Mouse (Mus musculus): Measurements from ENCODE around the gene Scaper. TPM values are rescaled to one million over a fixed set of nuclear protein-coding genes. Genes with fewer than 3 reads are reported as not detected.

The Scaper gene
- polyA plus RNA-seq, 1 experiment from 2014 or later = 9.0 TPM

- 80% methylated on average over 5 of the region's 5 CpGs for WGBS
- Histone ChIP-seq H3K27me3 (ENCODE audit: control insufficient read depth, insufficient read depth, low read length) (no peaks in the 10 kb centered on the region), H3K4me1 (ENCODE audit: control insufficient read depth in 2 of 2, insufficient read depth in 2 of 2, low read length in 2 of 2) (no peaks in the 10 kb centered on the region), H3K4me3 (ENCODE audit: control insufficient read depth in 1 of 2, insufficient read depth in 1 of 2, low read depth in 1 of 2, low read length in 2 of 2) (no peak overlapping the region), H3K9me3 (ENCODE audit: control insufficient read depth, low read length) (no peaks in the 10 kb centered on the region), H3K27ac (replicated peaks in 1 of 2; ENCODE audit: control insufficient read depth in 1 of 2, insufficient read depth in 1 of 2, low read depth in 2 of 2, low read length in 2 of 2) (no peak overlapping the region), H3K9ac (ENCODE audit: low read length) (no peak overlapping the region), H3K36me3 (ENCODE audit: control insufficient read depth, insufficient read depth, low read length) (no peaks in the 10 kb centered on the region), H3K4me2 (ENCODE audit: low read length) (no peak overlapping the region)
- ATAC-seq (ENCODE audit: insufficient number of reproducible peaks, insufficient read depth, low FRiP score, low read depth) = no peak
Measured at GRCm38 (mm10) chr9:55710553-55710952, 227.4 kb downstream of the Scaper start.

GRCm38 (mm10) chr9:55706603-55707002, 231.3 kb downstream of the Scaper start:
- no peak overlapping the region for H3K4me2 ChIP-seq (ENCODE audit: low read length)
- H3K9ac ChIP-seq (ENCODE audit: low read length) = no peak overlapping the region
- no peak for ATAC-seq (ENCODE audit: insufficient number of reproducible peaks, insufficient read depth, low FRiP score, low read depth)
- no peaks in the 10 kb centered on the region for H3K27me3 ChIP-seq (ENCODE audit: control insufficient read depth, insufficient read depth, low read length)
- H3K4me3 ChIP-seq (ENCODE audit: control insufficient read depth in 1 of 2, insufficient read depth in 1 of 2, low read depth in 1 of 2, low read length in 2 of 2) = no peak overlapping the region
- no peaks in the 10 kb centered on the region for H3K4me1 ChIP-seq (ENCODE audit: control insufficient read depth in 2 of 2, insufficient read depth in 2 of 2, low read length in 2 of 2)
- H3K27ac ChIP-seq (replicated peaks in 1 of 2; ENCODE audit: control insufficient read depth in 1 of 2, insufficient read depth in 1 of 2, low read depth in 2 of 2, low read length in 2 of 2) = no peak overlapping the region
- no peaks in the 10 kb centered on the region for H3K9me3 ChIP-seq (ENCODE audit: control insufficient read depth, low read length)
- H3K36me3 ChIP-seq (ENCODE audit: control insufficient read depth, insufficient read depth, low read length) = no peaks in the 10 kb centered on the region
- WGBS = 57% methylated on average over 3 of the region's 3 CpGs

- no peaks in the 10 kb centered on the region for H3K9me3 ChIP-seq (ENCODE audit: control insufficient read depth, low read length)
- no peak overlapping the region for H3K9ac ChIP-seq (ENCODE audit: low read length)
- no peak for ATAC-seq (ENCODE audit: insufficient number of reproducible peaks, insufficient read depth, low FRiP score, low read depth)
- H3K36me3 ChIP-seq (ENCODE audit: control insufficient read depth, insufficient read depth, low read length) = no peaks in the 10 kb centered on the region
- H3K4me2 ChIP-seq (ENCODE audit: low read length) = no peak overlapping the region
- H3K27ac ChIP-seq (replicated peaks in 1 of 2; ENCODE audit: control insufficient read depth in 1 of 2, insufficient read depth in 1 of 2, low read depth in 2 of 2, low read length in 2 of 2) = no peak overlapping the region
- 63% methylated on average over 1 of the region's 1 CpGs for WGBS
- H3K27me3 ChIP-seq (ENCODE audit: control insufficient read depth, insufficient read depth, low read length) = no peaks in the 10 kb centered on the region
- no peak overlapping the region for H3K4me3 ChIP-seq (ENCODE audit: control insufficient read depth in 1 of 2, insufficient read depth in 1 of 2, low read depth in 1 of 2, low read length in 2 of 2)
- H3K4me1 ChIP-seq (ENCODE audit: control insufficient read depth in 2 of 2, insufficient read depth in 2 of 2, low read length in 2 of 2) = no peaks in the 10 kb centered on the region
Measured at GRCm38 (mm10) chr9:55695307-55695706, 242.6 kb downstream of the Scaper start.

GRCm38 (mm10) chr9:55677099-55677498, 260.8 kb downstream of the Scaper start:
- Histone ChIP-seq H3K4me3 (ENCODE audit: control insufficient read depth in 1 of 2, insufficient read depth in 1 of 2, low read depth in 1 of 2, low read length in 2 of 2) (no peak overlapping the region), H3K4me2 (ENCODE audit: low read length) (no peak overlapping the region), H3K9ac (ENCODE audit: low read length) (no peak overlapping the region), H3K27ac (replicated peaks in 1 of 2; ENCODE audit: control insufficient read depth in 1 of 2, insufficient read depth in 1 of 2, low read depth in 2 of 2, low read length in 2 of 2) (no peak overlapping the region), H3K27me3 (ENCODE audit: control insufficient read depth, insufficient read depth, low read length) (no peaks in the 10 kb centered on the region), H3K36me3 (ENCODE audit: control insufficient read depth, insufficient read depth, low read length) (no peaks in the 10 kb centered on the region), H3K4me1 (ENCODE audit: control insufficient read depth in 2 of 2, insufficient read depth in 2 of 2, low read length in 2 of 2) (no peaks in the 10 kb centered on the region), H3K9me3 (ENCODE audit: control insufficient read depth, low read length) (no peaks in the 10 kb centered on the region)
- ATAC-seq (ENCODE audit: insufficient number of reproducible peaks, insufficient read depth, low FRiP score, low read depth) = no peak

- no peak overlapping the region for H3K4me2 ChIP-seq (ENCODE audit: low read length)
- H3K27me3 ChIP-seq (ENCODE audit: control insufficient read depth, insufficient read depth, low read length) = no peaks in the 10 kb centered on the region
- 64% methylated on average over 2 of the region's 2 CpGs for WGBS
- H3K4me3 ChIP-seq (ENCODE audit: control insufficient read depth in 1 of 2, insufficient read depth in 1 of 2, low read depth in 1 of 2, low read length in 2 of 2) = no peak overlapping the region
- H3K4me1 ChIP-seq (ENCODE audit: control insufficient read depth in 2 of 2, insufficient read depth in 2 of 2, low read length in 2 of 2) = no peaks in the 10 kb centered on the region
- H3K27ac ChIP-seq (replicated peaks in 1 of 2; ENCODE audit: control insufficient read depth in 1 of 2, insufficient read depth in 1 of 2, low read depth in 2 of 2, low read length in 2 of 2) = no peak overlapping the region
- H3K36me3 ChIP-seq (ENCODE audit: control insufficient read depth, insufficient read depth, low read length) = no peaks in the 10 kb centered on the region
- H3K9ac ChIP-seq (ENCODE audit: low read length) = no peak overlapping the region
- ATAC-seq (ENCODE audit: insufficient number of reproducible peaks, insufficient read depth, low FRiP score, low read depth) = no peak
- H3K9me3 ChIP-seq (ENCODE audit: control insufficient read depth, low read length) = no peaks in the 10 kb centered on the region
Measured at GRCm38 (mm10) chr9:55646444-55646843, 291.5 kb downstream of the Scaper start.

- Histone ChIP-seq H3K27me3 (ENCODE audit: control insufficient read depth, insufficient read depth, low read length) (no peaks in the 10 kb centered on the region), H3K9ac (ENCODE audit: low read length) (no peak overlapping the region), H3K9me3 (ENCODE audit: control insufficient read depth, low read length) (no peaks in the 10 kb centered on the region), H3K4me3 (ENCODE audit: control insufficient read depth in 1 of 2, insufficient read depth in 1 of 2, low read depth in 1 of 2, low read length in 2 of 2) (no peak overlapping the region), H3K4me1 (ENCODE audit: control insufficient read depth in 2 of 2, insufficient read depth in 2 of 2, low read length in 2 of 2) (no peaks in the 10 kb centered on the region), H3K4me2 (ENCODE audit: low read length) (no peak overlapping the region), H3K36me3 (ENCODE audit: control insufficient read depth, insufficient read depth, low read length) (no peaks in the 10 kb centered on the region), H3K27ac (replicated peaks in 1 of 2; ENCODE audit: control insufficient read depth in 1 of 2, insufficient read depth in 1 of 2, low read depth in 2 of 2, low read length in 2 of 2) (no peak overlapping the region)
- 74% methylated on average over 5 of the region's 5 CpGs for WGBS
- no peak for ATAC-seq (ENCODE audit: insufficient number of reproducible peaks, insufficient read depth, low FRiP score, low read depth)
Measured at GRCm38 (mm10) chr9:55626990-55627389, 310.9 kb downstream of the Scaper start.

GRCm38 (mm10) chr9:55614711-55615110, 323.2 kb downstream of the Scaper start:
- 78% methylated on average over 3 of the region's 3 CpGs for WGBS
- Histone ChIP-seq H3K36me3 (ENCODE audit: control insufficient read depth, insufficient read depth, low read length) (no peaks in the 10 kb centered on the region), H3K4me3 (ENCODE audit: control insufficient read depth in 1 of 2, insufficient read depth in 1 of 2, low read depth in 1 of 2, low read length in 2 of 2) (no peak overlapping the region), H3K4me2 (ENCODE audit: low read length) (no peak overlapping the region), H3K27me3 (ENCODE audit: control insufficient read depth, insufficient read depth, low read length) (no peaks in the 10 kb centered on the region), H3K9me3 (ENCODE audit: control insufficient read depth, low read length) (no peaks in the 10 kb centered on the region), H3K4me1 (ENCODE audit: control insufficient read depth in 2 of 2, insufficient read depth in 2 of 2, low read length in 2 of 2) (no peaks in the 10 kb centered on the region), H3K27ac (replicated peaks in 1 of 2; ENCODE audit: control insufficient read depth in 1 of 2, insufficient read depth in 1 of 2, low read depth in 2 of 2, low read length in 2 of 2) (no peak overlapping the region), H3K9ac (ENCODE audit: low read length) (no peak overlapping the region)
- ATAC-seq (ENCODE audit: insufficient number of reproducible peaks, insufficient read depth, low FRiP score, low read depth) = no peak

- no peak for ATAC-seq (ENCODE audit: insufficient number of reproducible peaks, insufficient read depth, low FRiP score, low read depth)
- no peaks in the 10 kb centered on the region for H3K4me1 ChIP-seq (ENCODE audit: control insufficient read depth in 2 of 2, insufficient read depth in 2 of 2, low read length in 2 of 2)
- no peak overlapping the region for H3K9ac ChIP-seq (ENCODE audit: low read length)
- no peak overlapping the region for H3K27ac ChIP-seq (replicated peaks in 1 of 2; ENCODE audit: control insufficient read depth in 1 of 2, insufficient read depth in 1 of 2, low read depth in 2 of 2, low read length in 2 of 2)
- no peaks in the 10 kb centered on the region for H3K27me3 ChIP-seq (ENCODE audit: control insufficient read depth, insufficient read depth, low read length)
- H3K4me3 ChIP-seq (ENCODE audit: control insufficient read depth in 1 of 2, insufficient read depth in 1 of 2, low read depth in 1 of 2, low read length in 2 of 2) = no peak overlapping the region
- 47% methylated on average over 4 of the region's 4 CpGs for WGBS
- no peaks in the 10 kb centered on the region for H3K36me3 ChIP-seq (ENCODE audit: control insufficient read depth, insufficient read depth, low read length)
- H3K9me3 ChIP-seq (ENCODE audit: control insufficient read depth, low read length) = no peaks in the 10 kb centered on the region
- H3K4me2 ChIP-seq (ENCODE audit: low read length) = no peak overlapping the region
Measured at GRCm38 (mm10) chr9:55609751-55610150, 328.2 kb downstream of the Scaper start.
